Mouse (Mus musculus) testis, adult 2 months (tissue): ENCODE measurements at regions not wholly inside any gene's neighbourhood (a gene's known extent, or its start where the extent isn't known, plus 50 kb on each side); places are given as distances from the start of the nearest gene placed in this dataset.

ENCODE experiments used
- H3K27ac ChIP-seq: fragments of 200-500 bp; 2 replicates; pipeline ENCODE4 v1.5.1; 2012; ENCODE audit warnings: low read depth, low read length; ENCODE audit not compliant: control insufficient read depth, insufficient read depth
- H3K27me3 ChIP-seq: fragments of 200-500 bp; 2 replicates; pipeline ENCODE4 v1.6.1; 2012; ENCODE audit warnings: mild to moderate bottlenecking, low read length, moderate library complexity; ENCODE audit not compliant: control insufficient read depth, insufficient read depth
- H3K36me3 ChIP-seq: fragments of 200-500 bp; 2 replicates; pipeline ENCODE4 v1.6.1; 2012; ENCODE audit warnings: mild to moderate bottlenecking, low read length; ENCODE audit not compliant: control insufficient read depth, insufficient read depth
- H3K4me1 ChIP-seq: fragments of 200-500 bp; 2 replicates; pipeline ENCODE4 v1.6.1; 2012; ENCODE audit warnings: low read length; ENCODE audit not compliant: control insufficient read depth, insufficient read depth
- H3K4me3 ChIP-seq: fragments of 200-500 bp; 2 replicates; pipeline ENCODE4 v1.5.1; 2012; ENCODE audit warnings: low read depth, mild to moderate bottlenecking, low read length, moderate library complexity, mixed read lengths; ENCODE audit not compliant: control insufficient read depth
- CTCF ChIP-seq: fragments of 200-500 bp; IDR thresholded peaks from 2 replicates; pipeline ENCODE4 v1.5.1; 2012; ENCODE audit warnings: low read depth, mild to moderate bottlenecking, inconsistent platforms, low read length, moderate library complexity; ENCODE audit not compliant: control insufficient read depth, insufficient read depth, insufficient replicate concordance
- POLR2A ChIP-seq: fragments of 200-500 bp; IDR thresholded peaks from 2 replicates; pipeline ENCODE4 v1.6.1; 2012; ENCODE audit warnings: low read depth, mild to moderate bottlenecking, inconsistent platforms, low read length, moderate library complexity; ENCODE audit not compliant: control insufficient read depth

DNA sequence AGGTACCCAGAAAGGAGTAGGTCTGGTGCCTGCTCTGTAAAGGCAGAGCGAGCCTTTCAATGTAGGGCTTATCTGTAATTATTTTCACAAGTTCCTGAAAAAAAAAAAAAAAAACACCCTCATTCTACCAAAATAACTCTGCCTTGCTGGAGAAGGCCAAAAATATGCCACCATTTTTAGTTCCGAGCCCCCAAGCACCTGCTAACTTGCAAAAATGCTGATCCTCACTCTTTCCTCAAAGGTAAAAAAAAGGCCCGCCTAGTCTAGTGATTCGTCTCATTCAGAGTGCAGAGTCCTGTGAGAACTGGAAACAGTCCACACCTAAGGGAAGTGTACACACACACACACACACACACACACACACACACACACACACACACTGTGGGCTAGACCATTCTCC, 143.7 kb upstream of the Dyrk2 start:
- Histone ChIP-seq H3K27ac (no peak overlapping the region), H3K4me1 (no peaks in the 10 kb centered on the region), H3K36me3 (no peaks in the 10 kb centered on the region), H3K4me3 (no peak overlapping the region), H3K27me3 (no peaks in the 10 kb centered on the region)
- no peak for TF ChIP-seq POLR2A
- TF ChIP-seq CTCF = no peak

GRCm38 (mm10) chr10:119011511-119011910, 141.5 kb upstream of the Dyrk2 start:
- Histone ChIP-seq H3K27ac (no peak overlapping the region), H3K36me3 (no peaks in the 10 kb centered on the region), H3K4me3 (no peak overlapping the region), H3K27me3 (no peaks in the 10 kb centered on the region), H3K4me1 (no peaks in the 10 kb centered on the region)
- TF ChIP-seq CTCF = no peak
- no peak for TF ChIP-seq POLR2A

- no peaks in the 10 kb centered on the region for H3K4me1 ChIP-seq
- no peaks in the 10 kb centered on the region for H3K27me3 ChIP-seq
- H3K4me3 ChIP-seq = no peak overlapping the region
- H3K36me3 ChIP-seq = no peaks in the 10 kb centered on the region
- H3K27ac ChIP-seq = no peak overlapping the region
- TF ChIP-seq CTCF = no peak
- TF ChIP-seq POLR2A = no peak
Measured at GRCm38 (mm10) chr10:119010884-119011283, 140.9 kb upstream of the Dyrk2 start.

- TF ChIP-seq CTCF = no peak
- no peak for TF ChIP-seq POLR2A
- H3K4me3 ChIP-seq = no peak overlapping the region
- H3K27ac ChIP-seq = no peak overlapping the region
- H3K4me1 ChIP-seq = no peaks in the 10 kb centered on the region
- H3K27me3 ChIP-seq = no peaks in the 10 kb centered on the region
- H3K36me3 ChIP-seq = no peaks in the 10 kb centered on the region
Measured at GRCm38 (mm10) chr10:119006866-119007575, 137.0 kb upstream of the Dyrk2 start.

GRCm38 (mm10) chr10:119005491-119005890, 135.5 kb upstream of the Dyrk2 start:
- TF ChIP-seq POLR2A (no peak), CTCF (no peak)
- H3K4me3 ChIP-seq = no peak overlapping the region
- H3K36me3 ChIP-seq = no peaks in the 10 kb centered on the region
- H3K4me1 ChIP-seq = no peaks in the 10 kb centered on the region
- H3K27me3 ChIP-seq = no peaks in the 10 kb centered on the region
- no peak overlapping the region for H3K27ac ChIP-seq

- no peaks in the 10 kb centered on the region for H3K36me3 ChIP-seq
- no peak overlapping the region for H3K27ac ChIP-seq
- TF ChIP-seq POLR2A (no peak), CTCF (no peak)
- H3K4me1 ChIP-seq = no peaks in the 10 kb centered on the region
- no peak overlapping the region for H3K4me3 ChIP-seq
- H3K27me3 ChIP-seq = no peaks in the 10 kb centered on the region
Measured at GRCm38 (mm10) chr10:119004426-119004825, 134.4 kb upstream of the Dyrk2 start.

DNA sequence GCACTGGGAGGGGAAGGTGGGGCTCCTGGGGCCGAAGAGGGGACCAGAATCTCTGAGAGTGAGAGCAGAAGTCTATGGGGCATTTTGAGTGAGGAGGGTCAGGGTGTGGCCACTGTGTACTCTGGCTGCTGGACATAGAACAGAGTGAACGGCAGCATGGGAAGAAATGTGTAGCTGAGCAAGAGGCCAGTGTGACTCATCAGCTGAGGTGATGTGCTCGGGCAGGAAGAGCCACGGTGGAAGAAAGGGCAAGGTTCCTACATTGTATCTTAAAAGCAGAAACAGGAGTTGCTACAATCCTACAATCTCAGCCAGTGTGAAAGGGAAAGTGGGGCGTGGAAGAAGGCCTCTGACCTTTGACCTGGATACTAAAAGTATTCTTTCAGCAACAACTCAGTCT, 133.8 kb upstream of the Dyrk2 start:
- TF ChIP-seq CTCF = no peak
- TF ChIP-seq POLR2A = no peak
- Histone ChIP-seq H3K27me3 (no peaks in the 10 kb centered on the region), H3K27ac (no peak overlapping the region), H3K36me3 (no peaks in the 10 kb centered on the region), H3K4me3 (no peak overlapping the region), H3K4me1 (no peaks in the 10 kb centered on the region)

DNA sequence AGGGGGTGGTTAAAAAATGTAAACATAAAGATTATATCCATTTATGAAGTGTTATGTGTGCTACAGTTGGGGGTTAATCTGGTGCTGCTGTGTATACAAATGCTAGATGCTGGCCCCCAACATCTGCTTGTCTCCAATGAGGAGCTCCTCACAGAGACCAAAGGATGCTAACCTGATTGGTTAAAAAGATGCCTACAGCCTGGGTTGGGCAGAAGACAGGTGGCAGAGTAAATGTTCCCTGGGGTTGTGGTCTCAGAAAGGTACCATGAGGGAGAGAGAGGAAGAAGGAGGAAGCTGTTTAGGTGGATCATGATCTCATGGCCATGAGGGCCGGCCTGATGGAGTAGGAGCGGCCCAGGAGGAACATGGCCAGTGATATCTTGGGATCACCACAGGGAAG, 133.0 kb upstream of the Dyrk2 start:
- no peak overlapping the region for H3K27ac ChIP-seq
- TF ChIP-seq POLR2A (no peak), CTCF (no peak)

More for the DNA sequence above, 133.0 kb upstream of the Dyrk2 start:
- Histone ChIP-seq H3K36me3 (no peaks in the 10 kb centered on the region), H3K27me3 (no peaks in the 10 kb centered on the region), H3K4me3 (no peak overlapping the region), H3K4me1 (no peaks in the 10 kb centered on the region)
